Mouse (Mus musculus): ENCODE data around the gene Shc4. TPM values are rescaled to one million over a fixed set of nuclear protein-coding genes. Genes with fewer than 3 reads are reported as not detected.
A peak's percentile ranks its signal among the peaks of the same experiment; 100 is the strongest.

Shc4 gene
- polyA plus RNA-seq (2012; rRNA removed), result 0.52 and 0.60 TPM in 2 replicates
- 0.50 and 0.58 TPM in 2 replicates for polyA plus RNA-seq (2014; fragmentation: Nextera tagmentation; extraction: Ambion mirVana)

- H3K36me3 ChIP-seq (replicated peaks; ENCODE audit: control insufficient read depth, insufficient read depth, low read depth), result no peaks in the 10 kb centered on the region
- under 1% methylated on average over 15 of the region's 15 CpGs for WGBS (ENCODE audit: insufficient replicate concordance)
- H3K4me2 ChIP-seq (ENCODE audit: low read depth), result peak within 1 kb of the TSS; percentile 57
- H3K27ac ChIP-seq, result no peak within 1 kb of the TSS
- no peaks in the 10 kb centered on the region for H3K4me1 ChIP-seq (replicated peaks; ENCODE audit: control insufficient read depth in 2 of 2, insufficient read depth in 2 of 2, low read length in 1 of 2)
- peak within 1 kb of the TSS in 1 of 2 experiments; percentile 42; a peak in 2 of 4 replicates for H3K4me3 ChIP-seq (ENCODE audit: insufficient read depth in 1 of 2, low read depth in 2 of 2, low read length in 2 of 2)
- peaks cover 52% of the 10 kb centered on the region for H3K27me3 ChIP-seq (ENCODE audit: control insufficient read depth, insufficient read depth, low read length)
- DNase-seq (ENCODE audit: low read depth in 3 of 3, low spot score in 3 of 3) (no peak), ATAC-seq (ENCODE audit: insufficient read depth) (no peak)
- no peak within 1 kb of the TSS for H3K9ac ChIP-seq (replicated peaks)
- TF ChIP-seq CTCF (IDR thresholded peaks at IDR 0.05; ENCODE audit: low read depth) (no peak), EP300 (IDR thresholded peaks at IDR 0.05; ENCODE audit: low read depth) (no peak)
- no peaks in the 10 kb centered on the region for H3K9me3 ChIP-seq (ENCODE audit: control insufficient read depth, low read length)
Observed at GRCm38 (mm10) chr2:125724086-125724430, at the start of gene Shc4. Shc4 (minus strand) TSS chr2:125724148.

GRCm38 (mm10) chr2:125765029-125765428, 41.1 kb upstream of the Shc4 start:
- DNase-seq (ENCODE audit: low read depth in 3 of 3, low spot score in 3 of 3) (no peak), ATAC-seq (ENCODE audit: insufficient read depth) (no peak)
- no peak overlapping the region for H3K9ac ChIP-seq (replicated peaks)
- H3K27me3 ChIP-seq (ENCODE audit: control insufficient read depth, insufficient read depth, low read length), result no peaks in the 10 kb centered on the region
- H3K9me3 ChIP-seq (ENCODE audit: control insufficient read depth, low read length), result no peaks in the 10 kb centered on the region
- H3K4me2 ChIP-seq (ENCODE audit: low read depth), result no peak overlapping the region
- 77% methylated on average over 3 of the region's 3 CpGs for WGBS (ENCODE audit: insufficient replicate concordance)
- H3K27ac ChIP-seq, result no peak overlapping the region
- peak; percentile 61 for TF ChIP-seq CTCF (IDR thresholded peaks at IDR 0.05; ENCODE audit: low read depth)
- no peak for TF ChIP-seq EP300 (IDR thresholded peaks at IDR 0.05; ENCODE audit: low read depth)
- no peak overlapping the region for H3K4me3 ChIP-seq (ENCODE audit: insufficient read depth in 1 of 2, low read depth in 2 of 2, low read length in 2 of 2)
- no peaks in the 10 kb centered on the region; the same call in 1 of the 2 replicates for H3K36me3 ChIP-seq (replicated peaks; ENCODE audit: control insufficient read depth, insufficient read depth, low read depth)
- no peaks in the 10 kb centered on the region for H3K4me1 ChIP-seq (replicated peaks; ENCODE audit: control insufficient read depth in 2 of 2, insufficient read depth in 2 of 2, low read length in 1 of 2)

- Histone ChIP-seq H3K9ac (replicated peaks) (no peak overlapping the region), H3K27ac (no peak overlapping the region), H3K9me3 (ENCODE audit: control insufficient read depth, low read length) (no peaks in the 10 kb centered on the region), H3K4me3 (ENCODE audit: insufficient read depth in 1 of 2, low read depth in 2 of 2, low read length in 2 of 2) (no peak overlapping the region), H3K4me1 (replicated peaks; ENCODE audit: control insufficient read depth in 2 of 2, insufficient read depth in 2 of 2, low read length in 1 of 2) (no peaks in the 10 kb centered on the region), H3K27me3 (ENCODE audit: control insufficient read depth, insufficient read depth, low read length) (no peaks in the 10 kb centered on the region), H3K36me3 (replicated peaks; ENCODE audit: control insufficient read depth, insufficient read depth, low read depth) (no peaks in the 10 kb centered on the region; the same call in 1 of the 2 replicates), H3K4me2 (ENCODE audit: low read depth) (no peak overlapping the region)
- TF ChIP-seq EP300 (IDR thresholded peaks at IDR 0.05; ENCODE audit: low read depth), result no peak
- no peak for TF ChIP-seq CTCF (IDR thresholded peaks at IDR 0.05; ENCODE audit: low read depth)
- 75% methylated on average over 5 of the region's 5 CpGs for WGBS (ENCODE audit: insufficient replicate concordance)
- ATAC-seq (ENCODE audit: insufficient read depth) (no peak), DNase-seq (ENCODE audit: low read depth in 3 of 3, low spot score in 3 of 3) (no peak)
Observed at GRCm38 (mm10) chr2:125764531-125764930, 40.6 kb upstream of the Shc4 start.

GRCm38 (mm10) chr2:125749330-125749729, 25.4 kb upstream of the Shc4 start:
- no peak for TF ChIP-seq EP300 (IDR thresholded peaks at IDR 0.05; ENCODE audit: low read depth)
- no peak for TF ChIP-seq CTCF (IDR thresholded peaks at IDR 0.05; ENCODE audit: low read depth)
- WGBS (ENCODE audit: insufficient replicate concordance), result 81% methylated on average over 2 of the region's 2 CpGs
- H3K9ac ChIP-seq (replicated peaks), result no peak overlapping the region
- no peak overlapping the region for H3K4me3 ChIP-seq (ENCODE audit: insufficient read depth in 1 of 2, low read depth in 2 of 2, low read length in 2 of 2)
- no peaks in the 10 kb centered on the region for H3K9me3 ChIP-seq (ENCODE audit: control insufficient read depth, low read length)
- no peak overlapping the region for H3K27ac ChIP-seq
- ATAC-seq (ENCODE audit: insufficient read depth) (no peak), DNase-seq (ENCODE audit: low read depth in 3 of 3, low spot score in 3 of 3) (no peak)
- H3K4me2 ChIP-seq (ENCODE audit: low read depth), result no peak overlapping the region
- no peaks in the 10 kb centered on the region for H3K27me3 ChIP-seq (ENCODE audit: control insufficient read depth, insufficient read depth, low read length)
- H3K4me1 ChIP-seq (replicated peaks; ENCODE audit: control insufficient read depth in 2 of 2, insufficient read depth in 2 of 2, low read length in 1 of 2), result no peaks in the 10 kb centered on the region
- H3K36me3 ChIP-seq (replicated peaks; ENCODE audit: control insufficient read depth, insufficient read depth, low read depth), result peaks cover 4% of the 10 kb centered on the region; the same call in 1 of the 2 replicates

- Histone ChIP-seq H3K27me3 (ENCODE audit: control insufficient read depth, insufficient read depth, low read length) (no peaks in the 10 kb centered on the region), H3K27ac (no peak overlapping the region), H3K36me3 (replicated peaks; ENCODE audit: control insufficient read depth, insufficient read depth, low read depth) (no peaks in the 10 kb centered on the region; the same call in none of the 2 replicates), H3K4me2 (ENCODE audit: low read depth) (no peak overlapping the region), H3K4me1 (replicated peaks; ENCODE audit: control insufficient read depth in 2 of 2, insufficient read depth in 2 of 2, low read length in 1 of 2) (peaks cover 4 to 7% of the 10 kb centered on the region in 2 experiments; a peak in 3 of 4 replicates), H3K4me3 (ENCODE audit: insufficient read depth in 1 of 2, low read depth in 2 of 2, low read length in 2 of 2) (no peak overlapping the region), H3K9me3 (ENCODE audit: control insufficient read depth, low read length) (no peaks in the 10 kb centered on the region), H3K9ac (replicated peaks) (no peak overlapping the region)
- ATAC-seq (ENCODE audit: insufficient read depth) (no peak), DNase-seq (ENCODE audit: low read depth in 3 of 3, low spot score in 3 of 3) (no peak)
- WGBS (ENCODE audit: insufficient replicate concordance), result 75% methylated on average over 6 of the region's 6 CpGs
- TF ChIP-seq EP300 (IDR thresholded peaks at IDR 0.05; ENCODE audit: low read depth), result no peak
- no peak for TF ChIP-seq CTCF (IDR thresholded peaks at IDR 0.05; ENCODE audit: low read depth)
Observed at GRCm38 (mm10) chr2:125739338-125739737, 15.4 kb upstream of the Shc4 start.

Data from liver, embryonic 14.5 days (tissue).